Mouse (Mus musculus): ENCODE measurements at regions not wholly inside any gene's neighbourhood (a gene's known extent, or its start where the extent isn't known, plus 50 kb on each side); places are given as distances from the start of the nearest gene placed in this dataset.
A peak's percentile ranks its signal among the peaks of the same experiment; 100 is the strongest.

DNA sequence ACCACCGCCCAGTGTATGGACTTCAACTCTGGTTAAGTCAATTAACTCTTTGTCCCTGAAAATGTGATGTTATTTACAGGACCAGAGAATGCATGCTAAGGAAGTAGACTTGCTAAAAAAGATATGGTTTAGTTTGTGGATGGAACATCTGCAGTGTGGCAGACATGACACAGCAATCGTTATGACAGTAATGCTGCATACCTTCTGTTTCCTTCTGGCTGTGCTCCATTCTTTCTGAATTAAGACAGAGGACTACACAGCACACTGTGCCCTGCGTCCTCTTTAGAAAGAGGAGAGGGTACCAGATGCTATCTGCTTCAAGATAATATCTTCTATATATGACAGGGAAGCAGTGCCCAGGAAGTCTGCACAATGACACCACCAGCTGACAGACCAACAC lies 146.6 kb upstream of the Rbms1 start:
- DNase-seq (ENCODE audit: low spot score in 2 of 2) = no peak

DNA sequence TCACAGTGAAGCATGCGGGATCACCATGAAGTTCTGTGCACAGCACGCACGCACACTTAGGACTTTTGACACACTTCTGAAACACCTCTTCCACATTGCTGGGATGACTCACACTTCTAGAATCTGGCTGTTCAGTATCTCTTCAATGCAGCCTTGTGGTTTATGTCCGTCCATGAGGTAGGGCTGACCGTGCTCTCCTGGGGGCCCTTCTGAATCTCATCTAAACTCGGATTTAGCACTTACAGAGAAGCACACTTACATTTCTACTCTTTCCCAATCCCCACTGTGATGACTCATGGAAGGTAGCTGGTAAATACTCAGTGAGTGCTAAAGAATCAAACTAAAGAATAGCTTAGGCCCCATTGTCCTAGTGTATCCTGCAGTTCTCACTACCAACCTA lies 142.2 kb upstream of the Rbms1 start:
- DNase-seq (ENCODE audit: low spot score in 2 of 2) = no peak

DNA sequence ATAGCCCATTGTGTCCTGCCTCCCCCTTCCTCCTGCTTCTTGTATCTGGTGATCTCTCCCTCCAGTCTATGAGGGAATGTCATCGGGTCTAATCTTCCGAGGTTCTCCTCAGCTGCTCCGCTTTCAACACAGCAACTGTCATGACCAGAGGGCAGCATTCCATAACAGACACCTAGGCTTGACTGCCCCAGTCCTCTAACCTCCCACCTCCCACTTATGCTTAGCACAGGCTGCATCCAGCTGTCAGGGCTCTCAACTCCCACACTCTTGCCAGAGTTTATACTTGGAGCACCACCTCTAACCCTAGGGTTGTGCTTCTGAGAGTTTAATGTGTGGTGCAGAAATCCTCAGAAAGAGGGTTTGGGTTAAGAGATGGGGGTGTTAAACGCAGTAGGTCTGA lies 137.9 kb upstream of the Rbms1 start:
- no peak for DNase-seq (ENCODE audit: low spot score in 2 of 2)

DNA sequence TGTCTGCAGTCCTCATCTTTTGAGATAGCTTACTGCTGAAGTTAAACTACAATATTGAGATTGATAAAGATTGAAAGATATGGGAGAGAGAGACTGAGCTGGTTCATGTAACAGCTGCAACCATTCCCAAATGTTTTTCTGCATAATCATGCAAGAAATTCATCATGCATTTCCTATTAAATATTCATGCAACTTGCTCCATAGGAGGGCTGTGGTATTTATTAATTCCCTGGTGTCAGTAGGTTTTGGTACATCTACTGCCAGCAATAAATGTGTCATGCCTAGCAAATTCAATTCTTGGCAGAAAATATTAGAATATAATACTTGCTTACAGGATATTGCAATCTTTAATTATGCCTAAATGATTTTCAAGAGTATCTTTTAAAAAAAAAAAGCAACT lies 125.5 kb upstream of the Rbms1 start:
- no peak for DNase-seq (ENCODE audit: low spot score in 2 of 2)

DNA sequence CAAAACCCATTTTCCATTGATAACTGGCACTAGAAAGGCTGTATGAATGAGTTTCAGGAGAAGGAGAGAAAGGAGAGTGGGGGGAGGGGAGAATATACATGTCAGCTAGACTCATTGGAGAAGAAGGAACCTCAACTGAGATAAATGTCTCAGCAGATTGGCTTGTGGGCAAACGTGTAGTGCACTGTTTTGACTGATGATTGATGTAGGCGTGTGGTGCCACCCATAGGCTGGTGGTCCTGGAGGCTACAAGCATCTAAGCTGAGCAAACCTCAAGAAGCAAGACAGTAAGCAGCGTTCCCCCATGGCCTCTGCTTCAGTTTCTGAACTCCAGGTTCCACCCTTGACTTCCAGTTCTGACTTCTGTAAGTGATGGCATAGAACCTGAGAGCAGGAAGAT lies 121.8 kb upstream of the Rbms1 start:
- DNase-seq (ENCODE audit: low spot score in 2 of 2) = no peak

DNA sequence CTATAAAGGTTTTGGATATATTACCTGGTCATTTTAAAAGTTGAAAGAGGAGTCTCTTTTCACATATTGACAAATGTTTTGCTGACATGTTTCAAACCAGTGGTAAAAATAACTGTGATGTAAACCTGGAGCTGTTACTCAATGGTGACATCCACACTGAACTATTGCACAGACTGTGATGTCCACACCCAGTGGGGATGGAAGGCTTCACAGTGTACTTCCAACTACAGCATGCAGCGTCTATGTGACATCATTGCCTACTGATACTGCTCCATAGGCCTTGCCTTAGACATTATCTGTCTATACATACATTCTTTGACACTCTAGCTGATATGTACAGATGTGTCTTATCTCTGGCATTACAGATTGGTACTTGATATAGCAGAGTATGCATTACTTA lies 120.1 kb upstream of the Rbms1 start:
- DNase-seq (ENCODE audit: low spot score in 2 of 2) = no peak

DNA sequence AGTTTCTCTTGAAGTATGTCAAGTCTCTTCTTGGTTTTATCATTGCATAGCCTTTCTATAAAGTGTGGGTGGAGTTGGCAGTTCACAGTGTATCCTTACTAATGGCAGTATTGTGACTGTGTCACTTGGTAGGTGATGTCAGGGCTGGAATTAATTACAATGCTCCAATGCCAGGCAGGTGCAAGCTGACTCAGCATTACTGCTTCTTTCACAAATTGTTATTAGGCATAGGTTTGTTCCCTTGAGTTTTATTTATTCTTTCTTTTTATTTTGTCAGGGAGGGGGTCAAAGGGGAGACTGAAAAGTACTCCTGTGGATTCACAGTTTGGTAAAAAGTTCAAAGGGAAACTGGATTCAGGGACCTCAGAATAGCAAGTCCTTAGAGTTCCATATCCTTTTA lies 119.6 kb upstream of the Rbms1 start:
- DNase-seq (ENCODE audit: low spot score in 2 of 2) = no peak

DNA sequence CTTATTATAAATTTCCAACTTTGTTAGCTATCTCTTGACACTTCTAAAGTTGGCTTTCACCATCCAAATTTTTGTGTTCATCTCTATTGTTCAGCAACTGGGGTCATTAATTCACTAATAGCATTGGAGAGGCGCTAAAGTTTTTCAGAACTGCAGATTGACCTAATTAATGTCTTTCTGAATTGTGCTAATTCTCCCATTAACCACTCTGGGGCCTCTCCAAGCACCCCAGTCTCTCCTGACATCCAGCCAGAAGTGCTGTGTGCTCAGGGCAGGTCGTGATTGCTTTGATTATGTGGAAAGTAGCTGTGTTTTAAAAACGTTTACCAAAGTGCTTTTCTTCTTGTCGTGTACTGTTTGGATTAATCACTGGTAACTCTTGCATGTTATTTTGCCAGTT lies 117.0 kb upstream of the Rbms1 start:
- no peak for DNase-seq (ENCODE audit: low spot score in 2 of 2)

DNA sequence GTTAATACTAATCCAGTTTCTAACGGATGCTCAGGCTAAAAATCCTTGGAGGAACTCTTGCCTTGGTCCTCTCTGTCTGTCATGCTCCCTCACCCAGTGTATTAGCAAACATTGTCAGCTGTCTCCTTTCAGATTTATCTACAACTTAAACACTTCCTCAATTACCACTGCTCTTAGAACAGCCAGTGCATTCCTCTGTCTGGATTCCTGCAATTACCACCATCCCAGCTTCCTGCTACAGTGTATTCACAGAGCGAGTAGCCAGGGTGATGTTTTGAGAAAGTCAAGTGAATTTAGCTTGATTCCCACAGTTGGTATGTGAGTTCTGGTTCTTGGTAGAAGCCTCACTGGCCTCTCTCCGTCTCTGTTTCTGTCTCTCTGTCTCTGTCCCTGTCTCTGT lies 108.0 kb upstream of the Rbms1 start:
- no peak for DNase-seq (ENCODE audit: low spot score in 2 of 2)

DNA sequence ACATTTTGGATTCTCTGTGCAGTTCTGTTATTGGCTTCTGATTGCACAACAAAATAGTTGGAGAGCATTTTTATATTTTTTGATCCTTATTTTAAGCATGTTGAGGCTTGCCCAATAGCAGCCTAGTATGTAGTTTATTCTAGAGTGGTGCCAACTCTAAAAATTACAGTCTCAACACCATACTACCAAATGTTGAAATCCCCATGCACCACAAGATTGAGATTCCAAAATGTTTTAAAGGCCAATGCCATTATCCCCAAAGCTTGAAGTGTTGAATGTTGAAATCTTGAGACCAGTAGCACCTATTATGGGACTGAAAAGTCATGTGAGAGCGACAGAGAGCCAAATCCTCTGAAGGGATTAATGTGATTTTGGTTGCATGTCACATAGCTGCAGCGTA lies 104.9 kb upstream of the Rbms1 start:
- no peak for DNase-seq (ENCODE audit: low spot score in 2 of 2)

DNA sequence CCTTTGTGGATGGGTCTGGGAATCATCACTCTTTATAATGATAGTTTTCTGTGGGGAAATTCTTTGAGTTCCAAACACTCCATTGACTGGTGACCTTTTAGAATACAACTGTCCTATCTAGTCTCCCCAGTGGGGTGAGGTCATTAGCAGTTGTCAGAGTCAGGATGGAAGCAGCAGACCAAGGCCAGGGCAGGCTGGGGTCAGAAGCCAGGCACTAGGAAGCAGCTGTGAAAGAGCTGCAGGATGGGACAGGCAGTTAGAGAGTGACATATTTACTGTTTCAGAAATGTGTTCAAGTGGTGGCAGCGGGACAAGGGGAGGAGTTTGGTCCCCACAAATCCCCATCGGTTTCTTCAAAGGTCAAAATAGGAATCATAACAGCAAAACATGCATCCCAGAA lies 99.1 kb upstream of the Rbms1 start:
- no peak for DNase-seq (ENCODE audit: low spot score in 2 of 2)

DNA sequence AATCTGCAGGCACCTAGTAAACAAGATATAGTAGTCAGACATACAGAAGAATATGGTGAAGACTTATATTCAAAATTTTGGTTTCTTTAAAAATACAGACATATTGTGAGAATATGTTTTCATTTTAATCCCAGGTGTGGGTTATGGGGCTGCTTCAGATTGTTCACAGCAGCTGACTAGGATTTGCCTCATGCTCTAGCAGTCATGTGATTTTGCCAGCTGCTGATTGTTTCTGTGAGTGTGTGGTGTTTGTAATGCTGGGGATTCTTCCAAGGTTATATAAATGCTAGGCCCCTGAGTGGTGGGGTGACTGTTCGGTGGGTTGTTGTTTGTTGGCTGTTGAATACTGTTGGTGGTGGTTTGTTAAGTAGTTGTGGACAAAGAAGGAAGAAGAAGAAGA lies 97.9 kb upstream of the Rbms1 start:
- no peak for DNase-seq (ENCODE audit: low spot score in 2 of 2)

DNA sequence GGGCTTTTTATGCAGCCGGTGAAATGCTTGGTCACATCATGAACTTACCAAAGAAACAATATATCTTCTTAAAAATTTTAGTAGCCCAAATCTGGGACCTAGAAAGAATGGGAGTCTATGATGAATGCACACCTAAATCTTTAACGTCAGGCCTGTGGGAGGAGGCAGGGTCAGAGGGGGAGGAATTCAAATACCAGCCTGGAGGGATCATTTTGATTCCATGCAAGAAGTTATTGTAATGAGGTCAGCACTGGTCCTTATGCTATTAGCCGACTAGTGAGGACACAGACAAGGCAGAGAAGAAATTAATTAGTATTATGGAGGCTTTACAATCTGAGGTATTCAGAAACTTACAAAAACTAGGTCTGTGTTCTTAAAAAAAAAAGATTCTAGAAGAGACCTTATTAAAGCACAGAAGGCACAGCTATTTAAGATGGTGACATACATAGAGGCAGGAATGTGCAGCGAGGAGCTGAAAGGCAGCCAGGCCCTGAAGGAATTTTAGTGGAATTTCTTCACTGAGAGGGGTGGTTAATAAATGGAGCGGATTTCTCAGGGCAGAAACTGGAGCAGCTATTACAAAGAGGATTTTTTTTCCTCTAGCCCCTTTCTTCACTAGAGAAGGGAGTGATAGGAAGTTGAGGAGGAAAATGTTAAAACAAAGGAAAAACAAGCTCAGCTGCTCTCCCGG lies 95.7 kb upstream of the Rbms1 start:
- DNase-seq (ENCODE audit: low spot score in 2 of 2) = no peak

DNA sequence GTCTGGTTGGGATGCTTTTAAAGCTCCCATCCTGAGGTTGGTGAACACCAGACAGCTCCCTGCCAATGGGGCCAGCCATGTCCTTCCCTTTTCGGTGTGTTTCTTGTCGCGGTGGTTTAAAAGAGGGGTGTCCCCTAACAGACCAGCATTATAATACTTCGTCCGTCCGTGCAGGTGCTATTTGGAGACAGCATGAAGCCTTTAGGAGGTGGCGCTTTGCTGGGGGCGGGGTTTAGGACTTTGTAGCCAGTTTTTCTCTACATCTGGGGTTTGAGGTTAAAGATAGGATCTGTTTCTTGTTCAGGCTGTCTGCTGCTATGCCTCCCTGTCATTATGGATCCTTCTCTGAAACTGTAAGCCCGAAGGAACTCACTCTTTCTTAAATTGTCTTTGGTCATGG lies 89.3 kb upstream of the Rbms1 start:
- DNase-seq (ENCODE audit: low spot score in 2 of 2) = no peak

DNA sequence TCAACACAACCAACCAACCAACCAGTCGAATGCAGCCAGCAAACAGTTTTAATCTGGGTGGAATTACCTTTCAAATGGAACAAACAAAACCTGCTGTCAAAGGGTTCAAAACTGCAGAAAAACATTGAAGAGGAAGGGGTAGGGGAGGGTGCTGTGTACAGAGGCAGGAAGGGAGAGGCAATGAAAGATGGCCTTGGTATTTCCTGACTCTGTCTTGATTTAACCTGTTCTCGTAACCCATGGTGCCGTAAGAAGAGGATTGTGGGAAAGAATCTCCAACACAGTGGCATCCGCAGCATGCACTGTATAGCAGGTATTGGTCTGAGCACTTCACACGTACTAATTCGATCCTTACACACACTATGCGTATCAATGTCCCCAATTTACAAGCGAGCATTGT lies 88.8 kb upstream of the Rbms1 start:
- DNase-seq (ENCODE audit: low spot score in 2 of 2) = no peak

DNA sequence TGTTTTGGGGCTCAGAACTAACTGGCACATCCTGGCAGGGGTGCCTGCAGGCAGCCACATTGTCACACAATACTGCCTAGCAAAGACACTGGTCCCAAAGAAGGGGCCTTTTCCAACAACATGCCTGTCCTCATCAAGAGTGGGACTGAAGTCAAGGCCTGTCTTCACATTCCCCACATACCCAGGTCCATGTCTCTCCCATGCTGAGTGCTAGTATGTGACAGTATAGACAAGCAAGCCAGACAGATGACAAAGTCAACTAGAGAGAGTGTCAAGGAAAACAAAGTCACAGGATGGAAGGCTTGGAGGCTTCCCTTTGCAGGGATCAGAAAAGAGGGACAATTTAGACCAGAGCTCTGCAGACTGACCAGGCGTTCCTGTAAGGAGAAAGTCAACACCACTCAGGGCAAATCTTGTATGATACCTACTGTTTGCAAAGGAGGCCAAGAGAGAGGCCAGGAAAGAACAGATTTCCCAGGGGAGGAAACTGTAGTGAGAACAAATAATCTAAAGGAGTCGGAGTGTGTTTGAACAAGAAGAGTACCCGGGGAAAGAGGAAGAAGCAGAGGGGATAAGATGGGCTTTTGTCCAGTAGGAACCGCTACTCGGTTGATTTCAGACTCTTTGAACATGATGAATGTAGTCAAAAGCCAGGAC lies 83.2 kb upstream of the Rbms1 start:
- DNase-seq (ENCODE audit: low spot score in 2 of 2) = no peak

DNA sequence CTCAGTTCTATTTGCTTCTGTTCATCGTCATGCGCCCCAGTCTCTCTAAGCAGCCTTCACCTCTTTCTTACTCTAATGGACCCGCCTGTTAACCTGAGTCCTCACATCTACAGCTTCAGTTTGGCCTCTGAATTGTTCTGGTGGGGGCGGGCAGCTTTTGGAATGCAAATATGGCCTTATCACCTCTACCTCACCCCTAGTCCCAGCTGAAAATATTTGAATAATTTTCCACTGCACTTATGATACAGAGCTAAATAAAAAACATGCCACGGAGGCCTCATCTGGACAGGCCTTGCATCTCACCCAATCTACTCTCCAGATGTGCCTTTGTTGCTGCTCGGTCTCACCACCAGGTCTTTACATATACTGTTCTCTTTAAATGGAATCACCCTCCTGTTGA lies 82.5 kb upstream of the Rbms1 start:
- no peak for DNase-seq (ENCODE audit: low spot score in 2 of 2)

DNA sequence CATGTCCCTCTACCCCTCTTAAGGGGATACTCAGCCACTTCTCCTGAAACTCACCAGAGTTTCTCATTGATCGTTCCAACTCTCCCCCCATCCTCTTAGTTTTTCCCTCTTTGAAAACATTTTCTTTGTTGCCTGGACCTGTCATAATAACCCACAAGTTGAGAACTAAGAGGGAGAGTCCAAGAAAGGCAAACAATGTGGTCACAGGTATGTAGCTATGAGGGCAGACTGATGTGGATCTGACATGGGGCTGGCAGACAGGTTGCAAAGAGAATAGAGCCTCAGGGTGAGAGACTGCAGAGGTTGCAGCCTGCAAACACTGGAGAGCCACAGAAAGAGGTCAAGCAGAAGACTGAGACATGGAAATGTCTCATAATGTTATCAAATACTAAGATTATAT lies 69.9 kb upstream of the Rbms1 start:
- no peak for DNase-seq (ENCODE audit: low spot score in 2 of 2)

DNA sequence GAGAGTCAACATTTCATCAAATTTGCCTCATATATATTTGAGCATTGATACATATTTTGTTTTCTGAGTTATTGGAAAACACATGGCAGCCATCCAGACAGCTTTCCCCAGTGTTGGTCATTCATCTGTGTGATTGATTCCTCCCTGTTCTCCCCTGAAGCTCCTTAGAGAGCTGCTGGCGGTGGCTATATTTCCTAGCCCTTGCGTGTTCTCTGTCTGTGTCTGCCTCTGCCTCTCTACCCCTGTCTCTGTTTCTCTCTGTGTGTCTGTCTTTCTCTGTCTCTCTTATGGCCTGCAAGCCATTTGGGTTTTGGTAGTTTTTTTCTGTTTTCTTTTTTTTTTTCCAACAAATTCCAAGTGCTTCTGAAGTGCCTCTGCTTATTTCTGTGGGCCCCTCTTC lies 66.7 kb upstream of the Rbms1 start:
- DNase-seq (ENCODE audit: low spot score in 2 of 2) = no peak

DNA sequence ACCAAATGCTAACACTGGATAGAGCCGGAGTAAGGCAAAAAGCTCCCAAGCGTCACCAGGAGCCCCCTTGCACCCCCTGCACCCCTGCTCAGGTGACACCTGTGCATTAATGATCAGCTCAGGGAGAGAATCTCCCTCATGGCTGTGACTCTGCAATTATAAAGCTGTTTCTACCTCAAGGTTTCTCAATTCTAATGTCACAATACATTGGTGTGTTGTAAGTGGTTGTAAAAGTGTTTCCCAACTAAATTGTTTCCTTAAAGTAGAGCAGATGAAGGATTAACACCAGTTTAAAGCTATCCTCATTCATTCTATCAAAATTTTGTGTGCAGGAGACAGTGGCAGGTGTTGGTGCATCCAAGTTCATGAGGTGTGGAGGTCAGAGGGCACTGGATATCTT lies 65.6 kb upstream of the Rbms1 start:
- DNase-seq (ENCODE audit: low spot score in 2 of 2) = no peak

DNA sequence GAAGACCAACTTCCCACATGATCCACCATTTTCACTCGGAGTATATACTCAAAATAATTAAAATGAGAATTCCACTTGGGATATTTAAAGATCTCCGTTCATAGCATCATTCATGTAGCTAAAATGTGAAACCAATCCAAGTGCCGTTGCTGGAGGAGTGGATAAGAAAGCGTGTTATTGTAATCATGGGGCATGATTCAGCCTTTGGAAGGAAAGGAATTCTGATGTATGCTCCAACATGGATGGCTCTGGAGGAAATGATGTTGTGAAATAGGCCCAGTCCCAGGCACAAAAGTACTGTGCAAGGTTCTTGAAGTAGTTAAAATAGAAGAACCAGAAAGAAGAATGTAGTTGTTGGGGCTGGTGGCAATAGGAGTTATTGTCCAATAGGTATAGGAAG lies 64.7 kb upstream of the Rbms1 start:
- DNase-seq (ENCODE audit: low spot score in 2 of 2) = no peak

DNA sequence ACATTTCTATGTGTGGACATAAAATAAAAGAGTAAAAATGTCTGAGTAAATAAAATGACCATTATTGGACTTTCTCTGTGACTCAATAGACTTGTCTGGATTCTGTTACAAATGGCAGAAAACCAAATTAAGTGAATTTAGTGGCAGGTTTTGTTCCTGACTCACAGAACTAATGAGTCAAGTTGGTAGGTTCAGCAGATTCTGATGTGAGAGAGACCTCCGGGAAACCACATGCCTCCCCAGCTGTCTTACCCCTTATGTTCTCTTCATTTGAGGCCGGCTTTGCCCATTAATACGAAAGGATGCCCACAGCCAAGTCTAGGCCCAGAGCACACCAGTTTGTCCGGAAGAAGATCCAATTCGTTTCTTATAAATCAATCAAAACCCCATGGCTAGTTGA lies 59.4 kb upstream of the Rbms1 start:
- peak; percentile 23 to 34 for DNase-seq (ENCODE audit: low spot score in 2 of 2)

DNA sequence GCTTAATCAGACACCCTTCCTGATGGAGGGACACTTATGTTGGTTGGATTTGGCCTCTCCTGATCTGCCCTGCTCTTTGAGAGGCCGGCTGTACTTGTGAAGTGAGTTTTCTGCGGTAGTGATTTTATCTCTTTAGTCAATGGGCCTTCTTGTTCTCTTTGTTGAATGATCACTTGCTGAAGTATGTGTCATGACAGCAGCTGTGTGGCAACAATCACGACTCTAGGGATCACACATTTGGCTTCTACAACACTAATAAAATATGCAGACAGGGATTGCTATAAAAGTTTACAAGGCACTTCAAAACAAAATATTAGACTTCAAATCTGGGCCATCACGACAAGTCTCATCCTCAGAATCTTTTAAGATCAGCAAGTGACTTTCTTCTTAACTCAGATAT lies 57.8 kb upstream of the Rbms1 start:
- DNase-seq (ENCODE audit: low spot score in 2 of 2) = no peak

DNA sequence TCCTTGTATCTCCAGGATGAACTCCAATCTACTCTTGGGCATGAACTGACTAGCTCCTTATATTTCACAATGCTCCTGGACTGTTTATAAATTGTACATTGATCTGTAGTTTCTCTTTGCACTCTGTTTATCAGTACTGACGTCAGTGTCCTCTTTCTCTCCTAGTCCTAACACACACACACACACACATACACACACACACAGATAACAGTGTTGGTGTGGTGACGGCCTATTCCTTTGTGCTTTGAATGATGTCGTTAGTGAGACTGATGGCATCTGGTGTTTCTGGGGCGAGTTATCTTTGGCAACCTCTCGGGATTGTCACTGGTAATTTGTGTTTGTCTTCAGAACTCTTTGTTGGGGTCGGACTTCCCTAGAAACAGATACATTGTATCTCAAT lies 50.0 kb upstream of the Rbms1 start:
- DNase-seq (ENCODE audit: low spot score in 2 of 2) = no peak
